Mouse (Mus musculus) liver, embryonic 14.5 days (tissue): Measurements from ENCODE around the gene Fbxw27. TPM values are rescaled to one million over a fixed set of nuclear protein-coding genes. Genes with fewer than 3 reads are reported as not detected.
"Not testable (repeated sequence)": the region's sequence is repeated elsewhere in the genome, so short reads cannot be mapped to it uniquely, and the experiment has no call there.

ENCODE experiments used
- ATAC-seq: fragments of 200-750 bp; cut with Nextera tagmentation; 2 replicates; pipeline ENCODE4 v1.8.0; 2017; ENCODE audit warnings: moderate number of reproducible peaks, mild to moderate bottlenecking, moderate library complexity; ENCODE audit not compliant: insufficient read depth
- DNase-seq, 3 experiments: peaks; one replicate each; pipeline ENCODE4 v3.0.0-alpha.2; 2012 to 2013; ENCODE audit warnings: low read depth in 3 of 3, low spot score in 3 of 3
- H3K27ac ChIP-seq: fragments of 300-500 bp; sonication (generic); 2 replicates; pipeline ENCODE4 v1.5.1; 2014; ENCODE audit warnings: moderate library complexity, mild to moderate bottlenecking, control low read depth, inconsistent platforms
- H3K27me3 ChIP-seq: fragments of 300-500 bp; sonication (generic); 2 replicates; pipeline ENCODE4 v1.6.1; 2014; ENCODE audit warnings: mild to moderate bottlenecking, low read length, moderate library complexity; ENCODE audit not compliant: control insufficient read depth, insufficient read depth
- H3K36me3 ChIP-seq: fragments of 300-500 bp; sonication (generic); replicated peaks from 2 replicates; pipeline ENCODE4 v1.6.1; 2014; ENCODE audit warnings: low read depth; ENCODE audit not compliant: control insufficient read depth, insufficient read depth
- H3K4me1 ChIP-seq, 2 experiments: fragments of 200-500 bp in 1 of 2; fragments of 300-500 bp in 1 of 2; sonication (generic) in 1 of 2; replicated peaks; 2 replicates each; pipeline ENCODE4 v1.6.1; 2012 to 2014; ENCODE audit warnings: antibody characterized with exemption in 1 of 2, inconsistent platforms in 1 of 2, low read length in 1 of 2; ENCODE audit not compliant: control insufficient read depth in 2 of 2, insufficient read depth in 2 of 2
- H3K4me2 ChIP-seq: fragments of 300-500 bp; sonication (generic); 2 replicates; pipeline ENCODE4 v1.6.1; 2014; ENCODE audit warnings: low read depth, mild to moderate bottlenecking, control low read depth, moderate library complexity
- H3K4me3 ChIP-seq, 2 experiments: fragments of 200-500 bp in 1 of 2; fragments of 300-500 bp in 1 of 2; sonication (generic) in 1 of 2; 2 replicates each; pipeline ENCODE4 v1.5.1; 2012 to 2014; ENCODE audit warnings: low read depth in 2 of 2, low read length in 2 of 2, mild to moderate bottlenecking in 2 of 2, control low read depth in 1 of 2, inconsistent platforms in 1 of 2, moderate library complexity in 1 of 2; ENCODE audit not compliant: insufficient read depth in 1 of 2
- H3K9ac ChIP-seq: fragments of 300-500 bp; sonication (generic); replicated peaks from 2 replicates; pipeline ENCODE4 v1.6.1; 2014; ENCODE audit warnings: mild to moderate bottlenecking, control low read depth, moderate library complexity
- H3K9me3 ChIP-seq: fragments of 300-500 bp; sonication (generic); 2 replicates; pipeline ENCODE4 v1.6.1; 2016; ENCODE audit warnings: low read length, mixed read lengths; ENCODE audit not compliant: control insufficient read depth
- CTCF ChIP-seq: IDR thresholded peaks from 2 replicates; pipeline ENCODE4 v1.5.1; 2016; ENCODE audit warnings: antibody characterized with exemption, low read depth, control low read depth
- EP300 ChIP-seq: IDR thresholded peaks from 2 replicates; pipeline ENCODE4 v1.6.1; 2016; ENCODE audit warnings: antibody characterized with exemption, low read depth
- WGBS: fragments of 180-500 bp; shearing (Covaris S2); extraction: QIAGEN DNeasy Blood & Tissue Kit; methylation state at CpG from one replicate; pipeline ENCODE4 v1.1.7; 2014; ENCODE audit not compliant: insufficient replicate concordance; 5-methylcytosine and 5-hydroxymethylcytosine counted together
- polyA plus RNA-seq, 2 experiments: library from polyadenylated mRNA; depleted of rRNA in 1 of 2; stranded (reverse) in 1 of 2; unstranded in 1 of 2; fragments of >200 nt; fragmentation: Nextera tagmentation in 1 of 2; extraction: Ambion mirVana in 1 of 2; gene quantifications; 2 replicates each; pipeline versions ENCODE4 v1.2.1 to v1.2.3; 2012 to 2014

Fbxw27 gene
- polyA plus RNA-seq, 2 experiments = not detected

- no peak for ATAC-seq
- 24% methylated on average over 1 of the region's 1 CpGs for WGBS
- Histone ChIP-seq H3K4me1 (no peaks in the 10 kb centered on the region), H3K4me3 (no peak overlapping the region), H3K9ac (no peak overlapping the region), H3K27me3 (no peaks in the 10 kb centered on the region), H3K4me2 (no peak overlapping the region), H3K9me3 (no peaks in the 10 kb centered on the region), H3K27ac (no peak overlapping the region), H3K36me3 (no peaks in the 10 kb centered on the region)
- no peak for TF ChIP-seq EP300
- DNase-seq = no peak
These were observed 15.8 kb upstream of the Fbxw27 start for GRCm38 (mm10) chr9:109806260-109806659.

GRCm38 (mm10) chr9:109805596-109805995, 15.1 kb upstream of the Fbxw27 start:
- not testable (repeated sequence) for H3K4me1 ChIP-seq, H3K27ac ChIP-seq, H3K36me3 ChIP-seq, H3K4me2 ChIP-seq, H3K9ac ChIP-seq, H3K4me3 ChIP-seq, H3K9me3 ChIP-seq, H3K27me3 ChIP-seq, DNase-seq, ATAC-seq
- WGBS = 65% methylated on average over 2 of the region's 2 CpGs

- Histone ChIP-seq H3K27ac (no peak overlapping the region), H3K4me2 (no peak overlapping the region), H3K4me3 (no peak overlapping the region), H3K9me3 (no peaks in the 10 kb centered on the region), H3K9ac (no peak overlapping the region), H3K27me3 (no peaks in the 10 kb centered on the region), H3K36me3 (no peaks in the 10 kb centered on the region), H3K4me1 (no peaks in the 10 kb centered on the region)
- ATAC-seq (no peak), DNase-seq (no peak)
- TF ChIP-seq EP300 (no peak), CTCF (peak; percentile 58)
- 73% methylated on average over 1 of the region's 1 CpGs for WGBS
These were observed 7.6 kb upstream of the Fbxw27 start for GRCm38 (mm10) chr9:109798051-109798450.

GRCm38 (mm10) chr9:109795811-109796210, 5.3 kb upstream of the Fbxw27 start:
- H3K27me3 ChIP-seq = no peaks in the 10 kb centered on the region
- no peaks in the 10 kb centered on the region for H3K36me3 ChIP-seq
- H3K4me3 ChIP-seq = no peak overlapping the region
- ATAC-seq (no peak), DNase-seq (no peak)
- H3K4me2 ChIP-seq = no peak overlapping the region
- H3K9ac ChIP-seq = no peak overlapping the region
- H3K27ac ChIP-seq = no peak overlapping the region
- H3K4me1 ChIP-seq = no peaks in the 10 kb centered on the region
- no peaks in the 10 kb centered on the region for H3K9me3 ChIP-seq
- TF ChIP-seq EP300 (no peak), CTCF (no peak)
- 60% methylated on average over 2 of the region's 2 CpGs for WGBS

- no peak for TF ChIP-seq CTCF
- no peak for TF ChIP-seq EP300
- no peak for ATAC-seq
- WGBS = 54% methylated on average over 2 of the region's 2 CpGs
These were observed 4.8 kb upstream of the Fbxw27 start for GRCm38 (mm10) chr9:109795221-109795620.

DNA sequence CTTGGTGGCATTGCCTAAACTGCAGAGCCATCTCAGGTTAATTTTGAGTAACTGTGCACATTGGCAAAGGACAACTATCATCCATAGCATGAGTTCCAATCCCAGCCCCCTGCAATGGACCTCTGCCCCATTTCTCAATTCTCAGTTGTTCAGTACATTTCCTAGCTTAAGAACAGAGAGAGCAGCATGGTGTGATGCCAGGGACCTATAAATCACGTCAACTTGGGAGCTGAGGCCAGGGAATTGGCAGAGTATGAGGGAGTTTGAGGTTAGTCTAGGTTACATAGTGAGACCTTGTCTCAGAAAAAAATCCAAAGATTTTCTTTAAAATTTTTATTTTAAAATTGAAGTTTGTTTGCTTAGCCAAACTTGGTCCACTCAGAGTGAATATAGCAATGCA, 23.6 kb downstream of the Fbxw27 start:
- not testable (repeated sequence) for H3K4me3 ChIP-seq, H3K4me1 ChIP-seq, DNase-seq, H3K27ac ChIP-seq, H3K9me3 ChIP-seq, H3K4me2 ChIP-seq, H3K9ac ChIP-seq, ATAC-seq, H3K36me3 ChIP-seq, H3K27me3 ChIP-seq
- WGBS = 37% methylated on average over 1 of the region's 1 CpGs

More at GRCm38 (mm10) chr9:109795221-109795620, 4.8 kb upstream of the Fbxw27 start:
- Histone ChIP-seq H3K4me1 (no peaks in the 10 kb centered on the region), H3K9me3 (no peaks in the 10 kb centered on the region), H3K27ac (no peak overlapping the region), H3K36me3 (no peaks in the 10 kb centered on the region), H3K4me3 (no peak overlapping the region), H3K4me2 (no peak overlapping the region), H3K9ac (no peak overlapping the region), H3K27me3 (no peaks in the 10 kb centered on the region)
- no peak for DNase-seq

DNA sequence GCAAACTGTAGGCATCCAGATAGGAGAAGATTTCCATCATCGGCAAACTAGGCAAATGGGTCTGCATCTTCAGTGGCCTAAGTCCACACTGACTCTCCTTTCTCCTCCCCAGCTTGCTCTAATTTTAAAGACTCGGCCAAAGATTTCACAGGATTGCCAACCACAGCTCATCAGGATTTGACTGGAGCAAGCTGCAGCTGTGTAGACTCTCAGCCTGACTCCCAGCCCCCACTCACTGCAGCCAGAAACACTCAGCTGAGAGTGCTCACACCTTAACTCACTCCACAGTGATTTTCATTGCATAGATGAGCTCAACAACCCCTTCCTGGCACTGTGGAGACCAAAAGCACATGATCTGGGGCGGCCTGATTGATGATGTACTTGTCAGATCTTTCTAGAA, 44.5 kb downstream of the Fbxw27 start, which contains the start of gene Fbxw26:
Gene Fbxw26, minus strand, starts transcription at position 101 of the 400 bp plus-strand sequence.
- not testable (repeated sequence) for H3K9me3 ChIP-seq, H3K4me2 ChIP-seq, H3K9ac ChIP-seq, H3K4me3 ChIP-seq, H3K27me3 ChIP-seq, H3K36me3 ChIP-seq, H3K27ac ChIP-seq, DNase-seq, ATAC-seq, H3K4me1 ChIP-seq
- 55% methylated on average over 3 of the region's 3 CpGs for WGBS
